ENCODE assay signal across 18 mouse cellular contexts in genomic region chr11:88933030-88933429, GRCm38 (mm10). TPM values are rescaled to one million over a fixed set of nuclear protein-coding genes. Genes with fewer than 3 reads are reported as not detected.
"Had no signal": no experiment of that assay in that cellular context is flagged by ENCODE, and none has a peak within 500 bp of the region (broad histone marks: within the 10 kb centered on the region; RNA-seq: fewer than 3 reads in every experiment).

No protein-coding gene starts in this region.

- H3K4me1 ChIP-seq: megakaryocyte, embryonic 14.5 days; midbrain, embryonic 13.5 days; midbrain, embryonic 15.5 days; neural tube, embryonic 12.5 days had no signal

- H3K9me3 ChIP-seq: megakaryocyte, embryonic 14.5 days; midbrain, embryonic 13.5 days; midbrain, embryonic 15.5 days; neural tube, embryonic 12.5 days had no signal

- DNase-seq: lung, adult 18-20 months; lung, embryonic 14.5 days; lung, postnatal 10 days; right cerebral cortex, postnatal 14 days; thymus, adult 18-20 months; thymus, postnatal 14 days; thymus, postnatal 36 days had no signal

- ATAC-seq: midbrain, embryonic 13.5 days; midbrain, embryonic 15.5 days had no signal

- H3K4me3 ChIP-seq: megakaryocyte, embryonic 14.5 days; midbrain, embryonic 13.5 days; midbrain, embryonic 15.5 days; neural tube, embryonic 12.5 days had no signal

- H3K27me3 ChIP-seq: megakaryocyte, embryonic 14.5 days; midbrain, embryonic 13.5 days; midbrain, embryonic 15.5 days; neural tube, embryonic 12.5 days had no signal

- H3K9ac ChIP-seq: lung, embryonic 14.5 days; midbrain, embryonic 13.5 days; midbrain, embryonic 15.5 days; neural tube, embryonic 12.5 days had no signal

- H3K4me2 ChIP-seq: lung, embryonic 14.5 days; midbrain, embryonic 13.5 days; midbrain, embryonic 15.5 days; neural tube, embryonic 12.5 days had no signal

- H3K27ac ChIP-seq: macrophage; midbrain, embryonic 13.5 days; midbrain, embryonic 15.5 days; neural tube, embryonic 12.5 days had no signal

RNA-seq across cellular contexts. Expression of gene Elobl, which starts 33.7 kb away (rescaled TPM):
- polyA plus RNA-seq: liver, embryonic 16.5 days; lung, embryonic 14.5 days; lung, embryonic 16.5 days; macrophage; midbrain, embryonic 13.5 days; midbrain, embryonic 15.5 days; midbrain, postnatal 0 days; neural tube, embryonic 12.5 days; neural tube, embryonic 14.5 days; stomach, embryonic 14.5 days; stomach, embryonic 16.5 days had no signal
